Mouse (Mus musculus) limb, embryonic 14.5 days (tissue): ENCODE measurements around the gene Tmem91. TPM values are rescaled to one million over a fixed set of nuclear protein-coding genes. Genes with fewer than 3 reads are reported as not detected.
A peak's percentile ranks its signal among the peaks of the same experiment; 100 is the strongest.

Source experiments
- ATAC-seq: fragments of 200-750 bp; cut with Nextera tagmentation; 2 replicates; pipeline ENCODE4 v1.8.0; 2017; ENCODE audit warnings: low read depth, moderate number of reproducible peaks, moderate TSS enrichment; ENCODE audit not compliant: low FRiP score
- DNase-seq: peaks from one replicate; pipeline ENCODE4 v3.0.0-alpha.2; 2015; ENCODE audit warnings: low spot score
- H3K27ac ChIP-seq: fragments of 300-500 bp; sonication (generic); replicated peaks from 2 replicates; pipeline ENCODE4 v1.5.1; 2014; ENCODE audit warnings: low read depth, mild to moderate bottlenecking, low read length, moderate library complexity, mixed read lengths
- H3K27me3 ChIP-seq: fragments of 300-500 bp; sonication (generic); 2 replicates; pipeline ENCODE4 v1.6.1; 2014; ENCODE audit warnings: low read length, mixed read lengths; ENCODE audit not compliant: control insufficient read depth, insufficient read depth
- H3K36me3 ChIP-seq: fragments of 300-500 bp; sonication (generic); 2 replicates; pipeline ENCODE4 v1.6.1; 2014; ENCODE audit warnings: mild to moderate bottlenecking, low read length, moderate library complexity, mixed read lengths; ENCODE audit not compliant: control insufficient read depth, insufficient read depth
- H3K4me1 ChIP-seq: fragments of 300-500 bp; sonication (generic); 2 replicates; pipeline ENCODE4 v1.6.1; 2014; ENCODE audit warnings: antibody characterized with exemption, low read length, mixed read lengths; ENCODE audit not compliant: control insufficient read depth, insufficient read depth
- H3K4me2 ChIP-seq: fragments of 300-500 bp; sonication (generic); replicated peaks from 2 replicates; pipeline ENCODE4 v1.6.1; 2014; ENCODE audit warnings: low read depth, mild to moderate bottlenecking, low read length, moderate library complexity; ENCODE audit not compliant: severe bottlenecking
- H3K4me3 ChIP-seq: fragments of 300-500 bp; sonication (generic); replicated peaks from 2 replicates; pipeline ENCODE4 v1.5.1; 2014; ENCODE audit warnings: low read length
- H3K9ac ChIP-seq: fragments of 300-500 bp; sonication (generic); 2 replicates; pipeline ENCODE4 v1.6.1; 2014; ENCODE audit warnings: mild to moderate bottlenecking, low read depth, low read length, moderate library complexity; ENCODE audit not compliant: severe bottlenecking
- H3K9me3 ChIP-seq: fragments of 300-500 bp; sonication (generic); 2 replicates; pipeline ENCODE4 v1.6.1; 2016; ENCODE audit warnings: low read length; ENCODE audit not compliant: control insufficient read depth
- POLR2A ChIP-seq: fragments of 200-500 bp; IDR thresholded peaks from 2 replicates; pipeline ENCODE4 v1.8.0; 2012; ENCODE audit warnings: inconsistent platforms, mild to moderate bottlenecking, moderate library complexity, borderline replicate concordance; ENCODE audit not compliant: insufficient read depth, insufficient read length; ENCODE audit errors: extremely low read depth
- WGBS: fragments of 180-500 bp; shearing (Covaris S2); extraction: QIAGEN DNeasy Blood & Tissue Kit; methylation state at CpG from one replicate; pipeline ENCODE4 v1.1.7; 2014; 5-methylcytosine and 5-hydroxymethylcytosine counted together
- polyA plus RNA-seq, 2 experiments: library from polyadenylated mRNA; depleted of rRNA in 1 of 2; stranded (reverse) in 1 of 2; unstranded in 1 of 2; fragments of >200 nt; fragmentation: Nextera tagmentation in 1 of 2; extraction: Ambion mirVana in 1 of 2; gene quantifications; 2 replicates each; pipeline versions ENCODE4 v1.2.1 to v1.2.3; 2012 to 2014

The Tmem91 gene
- polyA plus RNA-seq, 2 experiments: 1.7 to 3.2 TPM

DNA sequence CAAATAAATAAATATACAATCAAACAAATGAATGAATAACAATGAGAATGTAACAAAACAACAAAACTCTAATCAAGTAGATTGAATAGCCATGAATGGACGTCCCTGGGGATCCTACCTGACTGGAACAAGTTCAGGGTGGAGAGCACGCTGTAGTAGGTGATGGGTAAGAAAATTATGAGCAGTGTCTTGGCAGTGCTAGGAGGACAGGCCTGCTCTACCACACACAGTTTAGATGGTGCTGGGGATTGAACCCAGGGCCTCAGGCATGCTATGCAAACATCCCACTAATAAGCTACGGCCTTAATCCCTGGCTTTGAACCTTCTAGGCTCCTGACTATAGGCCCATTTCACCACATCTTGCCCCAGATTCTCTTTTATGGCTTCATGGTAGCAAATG lies 42.5 kb upstream of the Tmem91 start:
- no peak overlapping the region for H3K27ac ChIP-seq
- no peak overlapping the region; the same call in 1 of the 2 replicates for H3K9ac ChIP-seq
- ATAC-seq (no peak), DNase-seq (no peak)
- peaks cover 13% of the 10 kb centered on the region for H3K4me1 ChIP-seq
- no peaks in the 10 kb centered on the region for H3K9me3 ChIP-seq
- WGBS: 84% methylated on average over 3 of the region's 3 CpGs
- H3K4me2 ChIP-seq: peak overlapping the region; percentile 80
- H3K27me3 ChIP-seq: no peaks in the 10 kb centered on the region
- peaks cover 62% of the 10 kb centered on the region for H3K36me3 ChIP-seq
- H3K4me3 ChIP-seq: peak overlapping the region; percentile 73; the same call in 1 of the 2 replicates
- no peak for TF ChIP-seq POLR2A

DNA sequence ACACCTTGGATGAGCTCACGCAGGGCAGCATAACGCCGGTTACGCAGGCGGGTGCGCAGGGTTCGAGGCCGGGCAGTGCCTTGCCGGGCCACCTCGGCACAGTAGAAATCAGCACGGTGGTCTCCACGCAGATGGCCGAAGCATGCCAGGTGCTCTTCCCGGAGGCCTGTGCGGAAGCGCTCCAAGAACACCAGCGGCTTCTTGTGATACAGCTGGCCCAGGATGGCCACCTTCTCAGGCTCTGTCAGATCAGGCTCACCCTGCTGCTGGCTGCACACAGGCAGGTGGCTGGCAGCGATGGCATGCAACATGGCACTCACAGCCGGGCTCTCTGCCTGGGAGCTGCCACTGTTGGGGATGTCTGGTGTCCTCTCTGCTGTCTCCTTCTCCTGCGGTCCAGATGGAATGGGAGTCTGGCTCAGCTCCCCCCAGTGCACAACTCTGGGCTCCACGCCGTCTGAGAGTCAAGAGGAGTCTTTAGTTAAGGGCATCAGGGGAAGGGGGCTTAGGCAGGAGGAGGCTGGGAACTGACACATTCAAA lies 40.8 kb upstream of the Tmem91 start:
- H3K27me3 ChIP-seq: no peaks in the 10 kb centered on the region
- H3K9ac ChIP-seq: no peak overlapping the region
- TF ChIP-seq POLR2A: no peak
- no peak overlapping the region for H3K4me3 ChIP-seq
- peaks cover 53% of the 10 kb centered on the region for H3K36me3 ChIP-seq
- no peaks in the 10 kb centered on the region for H3K9me3 ChIP-seq
- no peak overlapping the region for H3K27ac ChIP-seq
- no peak for DNase-seq
- H3K4me1 ChIP-seq: peaks cover 26% of the 10 kb centered on the region
- WGBS: 95% methylated on average over 22 of the region's 22 CpGs
- ATAC-seq: no peak
- H3K4me2 ChIP-seq: no peak overlapping the region

DNA sequence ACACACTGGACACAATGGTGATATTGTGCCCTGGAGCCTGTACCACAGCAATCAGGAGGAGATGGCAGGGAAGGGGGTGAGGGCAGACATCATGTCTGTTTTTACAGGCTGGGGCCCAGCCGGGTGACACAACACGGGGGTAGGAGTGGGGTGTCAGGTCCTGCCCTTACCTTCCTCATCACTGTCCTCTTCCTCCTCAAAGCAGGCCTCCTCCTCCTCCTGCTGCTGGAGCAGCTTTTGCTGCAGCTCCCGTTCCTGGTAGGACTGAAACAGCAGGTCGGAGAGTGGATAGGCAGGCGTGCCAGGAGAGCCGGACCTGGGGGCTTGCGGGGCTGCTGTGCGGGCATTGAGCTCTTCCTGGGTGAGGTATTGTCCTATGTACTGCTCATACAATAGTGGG lies 39.6 kb upstream of the Tmem91 start:
- 95% methylated on average over 8 of the region's 8 CpGs for WGBS
- DNase-seq: no peak
- no peak for ATAC-seq

DNA sequence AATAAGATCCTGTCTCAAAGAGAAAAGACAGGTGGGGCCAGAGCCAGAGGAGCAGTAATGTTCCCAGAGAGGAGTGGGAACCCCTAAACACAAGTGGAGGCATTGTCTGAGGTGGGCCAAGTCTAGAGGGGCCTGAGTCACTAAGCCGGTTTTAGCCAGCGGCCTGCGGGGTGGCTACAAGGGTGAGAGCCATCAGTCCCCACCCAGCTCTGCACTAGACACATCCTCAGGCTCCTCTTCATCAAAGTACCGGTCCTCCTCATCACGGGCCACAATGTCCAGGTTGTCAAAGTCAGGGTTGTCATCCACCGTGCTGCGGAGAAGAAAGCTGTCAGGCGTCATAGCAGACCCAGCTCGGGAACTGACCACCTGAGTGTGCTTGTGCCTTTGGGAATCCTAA lies 37.8 kb upstream of the Tmem91 start:
- peaks cover 49% of the 10 kb centered on the region for H3K36me3 ChIP-seq
- no peak overlapping the region for H3K9ac ChIP-seq
- no peaks in the 10 kb centered on the region for H3K9me3 ChIP-seq
- WGBS: 89% methylated on average over 9 of the region's 9 CpGs
- no peak overlapping the region for H3K27ac ChIP-seq
- H3K4me1 ChIP-seq: peaks cover 25% of the 10 kb centered on the region
- no peak overlapping the region for H3K4me3 ChIP-seq
- ATAC-seq: no peak
- no peak overlapping the region for H3K4me2 ChIP-seq
- DNase-seq: no peak
- TF ChIP-seq POLR2A: no peak
- H3K27me3 ChIP-seq: no peaks in the 10 kb centered on the region

More for the DNA sequence above, 39.6 kb upstream of the Tmem91 start:
- H3K4me2 ChIP-seq: no peak overlapping the region
- peaks cover 32% of the 10 kb centered on the region for H3K4me1 ChIP-seq
- no peaks in the 10 kb centered on the region for H3K9me3 ChIP-seq
- no peak overlapping the region for H3K9ac ChIP-seq
- H3K4me3 ChIP-seq: no peak overlapping the region
- no peaks in the 10 kb centered on the region for H3K27me3 ChIP-seq
- no peak overlapping the region for H3K27ac ChIP-seq
- H3K36me3 ChIP-seq: peaks cover 49% of the 10 kb centered on the region
- no peak for TF ChIP-seq POLR2A

DNA sequence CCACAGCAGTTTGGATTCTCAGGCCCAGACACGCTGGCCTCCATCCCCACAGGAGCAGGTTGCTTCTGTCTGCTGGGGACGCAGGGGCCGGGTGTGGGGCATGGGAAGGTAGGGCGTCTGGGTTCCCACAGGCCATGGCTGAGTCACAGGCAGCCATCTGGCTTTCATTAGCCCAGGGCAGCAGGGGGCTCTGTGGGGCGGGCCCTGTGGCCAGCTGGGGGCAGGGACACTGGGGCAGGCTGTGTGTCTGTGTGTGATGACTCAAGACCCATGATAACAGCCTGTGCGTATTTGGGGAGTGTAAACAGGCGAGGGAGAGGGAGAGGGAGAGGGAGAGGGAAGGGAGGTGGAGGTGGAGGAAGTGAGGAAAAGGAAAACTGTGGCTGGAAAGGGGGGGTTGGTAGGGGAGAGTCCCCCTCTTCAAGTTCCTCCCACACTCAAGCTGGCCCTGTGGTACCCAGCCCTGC lies 36.8 kb upstream of the Tmem91 start:
- Histone ChIP-seq H3K36me3 (peaks cover 49% of the 10 kb centered on the region), H3K27me3 (no peaks in the 10 kb centered on the region), H3K4me2 (no peak overlapping the region), H3K4me3 (no peak overlapping the region), H3K9ac (0 out of 2 replicates have a peak overlapping the region, but pooled peaks have one; percentile 25), H3K4me1 (peaks cover 23% of the 10 kb centered on the region), H3K9me3 (no peaks in the 10 kb centered on the region), H3K27ac (no peak overlapping the region)
- no peak for DNase-seq
- no peak for TF ChIP-seq POLR2A
- WGBS: 16% methylated on average over 7 of the region's 7 CpGs
- 0 out of 2 replicates have a peak, but pooled peaks have one; percentile 16 for ATAC-seq
